Mouse (Mus musculus) layer of hippocampus, postnatal 36 days (tissue): Measurements from ENCODE around the gene Thsd4. TPM values are rescaled to one million over a fixed set of nuclear protein-coding genes. Genes with fewer than 3 reads are reported as not detected.

Source experiments
- DNase-seq, 2 experiments: peaks; one replicate each; pipeline ENCODE4 v3.0.0; 2022
- total RNA-seq, 2 experiments: library from RNA; stranded (reverse); gene quantifications; 2 replicates each; pipeline ENCODE4 v1.2.3; 2021

Thsd4 gene
- total RNA-seq, 2 experiments from 2014 or later: 22.9 to 25.7 TPM

DNA sequence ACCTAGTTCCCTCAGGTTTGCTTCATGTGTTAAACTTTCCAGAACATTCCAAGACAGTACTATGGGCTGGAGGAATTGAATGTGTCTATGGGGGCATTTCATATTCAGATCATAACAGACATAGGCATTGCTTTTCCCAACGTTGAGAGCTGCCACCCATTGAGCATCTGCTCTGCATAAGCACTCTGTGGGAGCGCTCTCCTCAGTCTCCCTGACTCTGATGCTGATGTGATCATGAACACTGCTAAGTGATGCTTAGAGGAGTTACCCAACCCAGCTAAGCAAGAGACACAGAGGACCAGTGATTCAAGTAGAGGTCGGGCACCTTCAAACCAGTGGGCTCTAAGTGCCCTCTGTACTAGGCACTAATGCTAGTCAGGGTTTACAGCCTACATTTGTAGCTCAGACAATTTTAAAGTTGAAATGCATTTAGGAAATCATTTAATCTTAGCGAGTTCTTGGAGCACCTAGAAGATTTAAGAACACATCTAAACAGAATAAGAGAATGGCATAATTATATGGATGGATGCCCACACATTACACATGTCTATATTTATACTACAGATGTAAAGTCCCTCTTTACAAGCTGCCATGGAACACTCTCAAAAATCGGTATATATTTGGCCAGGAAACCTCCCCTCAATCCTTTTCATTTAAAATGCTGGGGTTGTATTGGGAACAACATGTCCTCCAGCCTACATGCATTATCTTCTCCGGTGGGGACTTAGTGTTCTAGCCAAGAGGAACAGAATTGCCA, 392.4 kb downstream of the Thsd4 start:
- DNase-seq: no peak

DNA sequence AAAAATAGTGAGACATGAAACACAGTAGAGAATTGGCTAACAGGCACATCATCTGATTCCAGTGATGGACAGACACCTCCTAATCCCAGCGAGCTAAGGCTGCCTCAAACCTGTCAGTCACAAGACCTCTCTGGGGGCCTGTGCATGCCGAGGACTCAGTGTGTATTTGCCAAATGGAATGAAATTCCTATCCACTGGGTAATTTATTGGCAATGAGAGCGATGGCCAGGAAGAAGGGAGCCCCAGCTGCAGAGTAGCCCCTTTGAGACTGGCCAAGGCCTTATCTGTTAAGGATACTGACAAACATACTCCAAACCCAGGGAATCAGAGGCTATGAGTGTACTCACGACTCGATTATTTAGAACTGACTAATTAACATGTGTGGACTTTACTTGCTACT, 394.9 kb downstream of the Thsd4 start:
- no peak for DNase-seq

GRCm38 (mm10) chr9:60124102-60124501, 397.7 kb downstream of the Thsd4 start:
- DNase-seq: no peak

GRCm38 (mm10) chr9:60123066-60123465, 398.8 kb downstream of the Thsd4 start:
- no peak for DNase-seq

DNA sequence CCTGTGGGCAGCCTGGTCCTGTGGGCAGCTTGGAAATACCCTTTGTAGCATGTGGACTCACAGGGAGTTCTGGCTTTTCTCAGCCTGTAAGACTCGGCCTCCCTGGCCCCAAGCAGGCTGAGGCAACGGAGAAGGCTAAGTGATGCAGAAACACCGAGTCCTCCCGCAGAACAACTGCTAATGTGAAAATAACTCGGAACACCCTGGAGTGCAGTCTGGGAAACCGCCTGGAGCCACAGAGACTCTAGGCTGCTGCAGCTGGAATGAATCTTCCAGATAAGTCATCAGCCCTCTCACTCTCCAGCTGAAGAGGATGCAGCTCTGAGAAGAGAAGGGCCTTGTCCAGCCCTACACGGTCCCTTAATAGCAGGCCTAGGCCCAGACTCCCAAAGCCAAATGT, 402.0 kb downstream of the Thsd4 start:
- no peak for DNase-seq

DNA sequence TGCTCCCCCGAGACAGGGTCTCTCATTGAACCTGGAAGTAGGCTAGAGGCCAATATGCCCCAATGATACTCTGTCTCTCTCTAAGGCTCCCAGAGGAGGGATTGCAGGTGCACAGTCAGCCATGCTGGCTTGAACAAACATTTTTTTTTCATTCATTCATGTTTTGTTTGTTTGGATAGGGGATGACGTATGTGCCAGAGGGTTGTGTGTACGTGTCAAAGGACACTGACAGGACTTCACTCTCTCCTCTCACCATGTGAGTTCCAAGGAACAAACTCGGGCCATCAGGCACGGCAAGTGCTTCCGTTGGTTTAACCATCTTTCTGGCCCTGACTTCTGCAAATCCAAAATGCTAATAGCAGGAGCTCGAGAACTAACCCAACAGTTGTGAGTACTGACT, 404.0 kb downstream of the Thsd4 start:
- DNase-seq: no peak

- no peak for DNase-seq
These were observed 406.1 kb downstream of the Thsd4 start for GRCm38 (mm10) chr9:60115711-60116247.

- no peak for DNase-seq
These were observed 406.5 kb downstream of the Thsd4 start for GRCm38 (mm10) chr9:60115306-60115705.

DNA sequence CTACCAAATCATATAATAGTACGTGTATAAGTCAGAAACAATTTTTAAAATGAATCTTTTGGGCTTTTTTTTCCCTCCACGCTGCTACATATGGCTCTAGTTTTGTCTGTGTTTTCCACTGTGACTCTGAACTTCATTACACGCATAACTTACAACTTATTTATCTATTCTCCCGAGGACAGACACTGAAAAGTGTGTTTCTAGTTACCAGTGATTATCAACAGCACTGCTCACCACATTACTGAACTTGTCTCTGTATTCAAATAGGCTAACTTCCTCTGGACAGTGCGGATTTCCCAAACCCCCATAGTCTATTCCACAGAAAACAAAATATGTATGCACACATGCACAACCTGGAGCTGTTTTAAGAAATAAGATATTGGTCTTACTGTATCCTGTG, 411.6 kb downstream of the Thsd4 start:
- DNase-seq: no peak

- no peak for DNase-seq
These were observed 415.2 kb downstream of the Thsd4 start for GRCm38 (mm10) chr9:60106683-60107082.

DNA sequence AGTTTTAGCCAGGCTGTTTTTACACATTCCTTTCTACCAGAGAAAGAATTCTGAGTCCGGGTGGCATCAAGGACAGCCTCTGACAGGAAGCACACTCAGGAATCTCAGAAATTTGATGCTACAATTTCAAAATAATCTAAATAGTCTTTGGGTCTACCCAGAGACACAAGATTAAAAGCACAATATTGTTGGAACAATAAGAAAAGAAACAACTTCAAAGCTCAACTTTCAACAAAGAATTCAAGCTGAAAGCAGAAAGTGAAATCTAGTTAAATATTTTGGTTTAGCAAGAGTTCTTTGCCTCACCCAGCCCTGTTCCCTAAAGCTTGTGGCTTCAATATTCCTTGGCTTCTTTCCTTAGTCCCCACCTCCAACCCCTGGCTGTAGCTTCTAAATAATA, 415.7 kb downstream of the Thsd4 start:
- no peak for DNase-seq

GRCm38 (mm10) chr9:60094211-60094610, 427.6 kb downstream of the Thsd4 start:
- no peak for DNase-seq

DNA sequence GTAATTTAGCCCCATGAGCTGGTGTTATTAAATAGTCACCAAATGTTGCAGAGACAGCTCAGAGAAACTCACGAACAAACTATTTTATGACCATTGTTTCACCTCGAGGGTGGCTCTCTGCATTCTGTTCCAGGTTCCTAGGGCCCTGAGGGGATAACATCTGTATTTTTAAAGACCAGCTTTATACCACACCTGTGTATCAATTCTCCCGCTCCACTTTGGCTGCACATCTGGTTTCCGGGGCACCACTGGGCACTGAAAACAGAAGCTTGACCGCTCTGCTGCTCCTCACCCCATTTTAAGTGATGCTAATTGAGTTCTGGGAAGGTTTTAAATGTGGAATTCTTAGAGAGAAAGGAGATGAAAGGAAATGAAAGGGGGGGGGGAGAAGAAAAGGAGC, 429.4 kb downstream of the Thsd4 start:
- DNase-seq: no peak

GRCm38 (mm10) chr9:60089441-60089840, 432.4 kb downstream of the Thsd4 start:
- DNase-seq: no peak

DNA sequence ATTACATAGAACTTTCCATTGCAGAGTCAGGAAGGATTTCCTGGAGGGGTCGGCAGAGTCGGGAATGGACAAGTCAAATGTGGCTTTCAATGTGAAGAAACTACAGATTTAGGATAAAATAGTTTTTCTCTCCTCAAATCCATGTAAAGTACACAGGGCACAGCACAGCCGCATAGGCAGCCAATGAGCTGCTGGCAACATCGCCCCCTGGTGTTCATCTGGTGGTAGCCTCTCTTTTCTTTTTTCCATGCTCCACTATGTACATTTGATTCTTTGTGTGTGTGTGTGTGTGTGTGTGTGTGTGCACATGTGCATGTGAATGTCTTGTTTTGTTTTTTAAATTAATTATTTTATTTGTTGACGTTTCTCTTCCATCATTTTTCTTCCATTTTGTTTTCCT, 433.7 kb downstream of the Thsd4 start:
- peak in 1 of 2 experiments; percentile 9 for DNase-seq

- DNase-seq: no peak
These were observed 439.7 kb downstream of the Thsd4 start for GRCm38 (mm10) chr9:60082107-60082581.

GRCm38 (mm10) chr9:60077761-60078160, 444.1 kb downstream of the Thsd4 start:
- no peak for DNase-seq

DNA sequence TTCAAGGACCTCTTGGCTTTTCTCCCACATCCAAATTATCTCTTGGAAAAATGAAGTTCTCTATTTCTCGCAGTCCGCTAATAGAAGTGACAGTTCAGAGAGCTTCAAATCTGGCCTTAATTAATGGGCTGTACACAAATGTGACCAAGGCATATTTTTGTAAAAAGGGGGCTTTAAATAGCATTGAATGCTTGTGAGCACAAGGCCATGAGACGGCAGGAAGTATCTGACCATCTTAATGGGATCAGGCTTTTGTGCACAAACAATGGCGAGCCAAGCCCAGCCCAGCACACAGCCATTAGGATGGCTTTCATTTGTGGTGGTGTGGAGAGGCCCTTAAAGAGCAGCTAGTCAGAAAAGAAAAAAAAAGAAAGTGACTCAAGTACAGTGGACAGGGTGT, 445.4 kb downstream of the Thsd4 start:
- DNase-seq: no peak

DNA sequence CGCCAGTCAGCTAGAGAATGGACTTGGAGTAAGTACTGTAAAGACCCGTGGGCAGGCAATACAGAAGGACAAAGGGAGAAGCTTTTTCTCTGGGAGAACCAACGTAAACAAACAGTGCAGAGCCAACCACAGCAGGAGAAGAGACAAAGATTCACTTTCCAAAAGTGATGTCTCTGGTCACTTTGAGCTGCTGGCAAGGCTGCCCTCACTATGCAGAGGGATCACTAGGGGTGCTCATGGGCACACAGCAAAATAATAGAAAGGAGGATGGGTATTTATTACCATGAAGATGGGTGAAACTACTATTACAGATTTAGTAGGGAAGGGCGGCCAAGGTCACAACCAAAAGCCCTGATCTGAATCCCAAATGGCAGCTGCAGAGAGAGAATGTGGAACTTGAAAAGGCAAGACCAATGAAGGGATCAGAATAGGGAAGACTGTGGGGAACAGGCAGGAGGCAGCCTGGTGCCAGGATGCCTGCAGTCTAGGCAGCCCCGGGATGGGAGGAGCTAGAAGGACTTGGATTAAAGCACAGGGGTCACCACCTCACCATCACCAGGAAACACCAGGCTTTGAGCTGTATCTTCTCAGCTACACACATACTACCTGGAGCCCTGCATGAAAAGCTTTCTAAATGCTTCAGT, 450.1 kb downstream of the Thsd4 start:
- no peak for DNase-seq

DNA sequence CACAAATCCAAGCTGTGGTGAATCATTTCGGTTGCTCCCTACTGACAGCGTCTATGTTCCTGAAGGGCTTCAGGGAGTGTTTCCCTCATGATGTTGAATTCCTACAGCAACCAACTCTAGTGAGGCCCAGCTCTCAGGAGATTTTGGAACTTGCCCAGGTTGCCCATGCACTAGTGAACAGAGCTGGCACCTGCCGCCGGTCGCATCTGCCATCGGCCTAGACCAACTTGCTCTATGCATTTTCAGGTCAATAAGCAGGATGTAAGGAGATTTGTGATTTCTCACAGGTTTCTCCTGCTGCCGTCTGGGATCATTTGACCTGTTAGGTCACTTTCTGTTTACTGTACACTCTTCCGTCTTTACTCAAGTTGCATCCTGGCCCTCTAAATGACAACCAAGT, 454.6 kb downstream of the Thsd4 start:
- DNase-seq: no peak

DNA sequence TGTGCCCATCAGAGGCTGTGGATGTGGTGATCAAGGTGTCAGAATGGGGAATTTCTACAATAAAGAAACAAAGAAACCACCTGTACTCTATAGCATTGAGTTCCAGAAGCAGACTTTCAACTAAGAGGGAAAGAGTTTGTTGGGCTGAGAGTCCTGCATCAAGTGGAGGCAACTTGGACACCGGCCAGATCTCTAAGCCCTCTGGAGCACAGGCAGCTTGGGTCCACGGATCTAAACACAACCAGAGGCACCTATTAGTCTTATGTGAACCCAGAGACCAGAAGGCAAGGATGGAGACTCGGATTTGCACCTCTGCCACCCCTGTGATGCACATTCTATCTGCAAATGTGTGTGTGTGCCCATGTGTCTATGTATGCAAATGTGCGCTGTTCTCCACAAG, 456.7 kb downstream of the Thsd4 start:
- no peak for DNase-seq

DNA sequence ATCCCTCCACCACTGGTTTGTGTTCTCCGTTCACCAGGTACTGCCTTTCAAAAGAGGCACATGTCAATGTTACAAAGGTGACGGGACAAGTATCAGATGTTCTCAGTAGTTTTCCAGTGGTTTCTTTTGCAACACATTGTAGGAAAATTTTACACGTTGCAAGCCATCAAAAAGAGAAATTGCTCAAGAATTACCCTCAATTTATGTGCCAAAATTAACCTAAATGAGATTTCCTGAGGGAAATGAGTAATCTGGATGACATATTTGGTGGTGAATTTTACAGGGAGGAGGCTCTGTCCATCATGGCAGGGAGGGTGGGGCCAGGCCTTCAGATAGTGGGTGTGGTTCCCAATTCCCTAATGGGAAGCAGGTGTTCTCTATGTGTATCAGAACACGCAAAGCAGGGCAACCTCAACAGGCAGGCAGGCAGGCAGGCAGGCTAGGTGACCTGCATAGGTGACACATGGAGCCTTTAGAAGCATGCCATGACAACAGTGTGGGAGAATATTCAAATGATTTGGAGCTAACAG, 458.6 kb downstream of the Thsd4 start:
- DNase-seq: no peak

GRCm38 (mm10) chr9:60056131-60056530, 465.7 kb downstream of the Thsd4 start:
- no peak for DNase-seq

DNA sequence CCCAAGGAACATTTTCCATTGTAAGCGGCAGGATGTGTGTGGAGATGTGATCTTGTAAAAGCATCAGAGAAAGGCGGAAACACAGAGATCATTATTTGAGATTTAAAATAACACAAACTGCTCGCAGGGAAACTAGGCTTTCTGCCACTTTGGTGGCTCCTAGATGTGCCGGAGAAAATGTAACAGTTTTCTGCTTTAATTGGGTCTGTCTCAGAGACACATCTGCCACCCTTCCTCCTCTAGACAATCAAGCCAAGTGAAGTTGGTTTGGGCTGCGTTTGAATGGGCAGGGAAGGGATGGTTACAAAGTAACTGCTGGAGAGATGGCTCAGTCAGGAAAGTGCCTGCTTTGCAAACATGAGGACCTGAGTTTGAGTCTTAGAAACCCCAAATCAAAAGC, 466.9 kb downstream of the Thsd4 start:
- DNase-seq: peak; percentile 31 to 39
